Mouse (Mus musculus) intestine, embryonic 14.5 days (tissue): ENCODE data around the gene Slc12a8. TPM values are rescaled to one million over a fixed set of nuclear protein-coding genes. Genes with fewer than 3 reads are reported as not detected.
A peak's percentile ranks its signal among the peaks of the same experiment; 100 is the strongest.

Experiments
- ATAC-seq: fragments of 200-750 bp; cut with Nextera tagmentation; replicated peaks from 2 replicates; pipeline ENCODE4 v1.8.0; 2017; ENCODE audit warnings: low read depth, moderate number of reproducible peaks, moderate TSS enrichment, moderate library complexity; ENCODE audit not compliant: low FRiP score, low TSS enrichment
- DNase-seq: peaks from one replicate; pipeline ENCODE4 v3.0.0-alpha.2; 2018; ENCODE audit warnings: low spot score
- H3K27ac ChIP-seq: fragments of 300-500 bp; sonication (generic); 2 replicates; pipeline ENCODE4 v1.5.1; 2014; ENCODE audit warnings: low read depth, mild to moderate bottlenecking, control low read depth
- H3K27me3 ChIP-seq: fragments of 300-500 bp; sonication (generic); replicated peaks from 2 replicates; pipeline ENCODE4 v1.6.1; 2014; ENCODE audit warnings: low read length, control low read depth; ENCODE audit not compliant: control insufficient read depth, insufficient read depth
- H3K36me3 ChIP-seq: fragments of 300-500 bp; sonication (generic); 2 replicates; pipeline ENCODE4 v1.6.1; 2014; ENCODE audit warnings: low read length, control low read depth; ENCODE audit not compliant: control insufficient read depth, insufficient read depth
- H3K4me1 ChIP-seq: fragments of 300-500 bp; sonication (generic); replicated peaks from 2 replicates; pipeline ENCODE4 v1.6.1; 2014; ENCODE audit warnings: low read length, control low read depth, mixed read lengths; ENCODE audit not compliant: control insufficient read depth, insufficient read depth
- H3K4me2 ChIP-seq: fragments of 300-500 bp; sonication (generic); 2 replicates; pipeline ENCODE4 v1.6.1; 2014; ENCODE audit warnings: low read length
- H3K4me3 ChIP-seq: fragments of 300-500 bp; sonication (generic); 2 replicates; pipeline ENCODE4 v1.5.1; 2014; ENCODE audit warnings: low read depth, low read length, control low read depth, mixed read lengths
- H3K9ac ChIP-seq: fragments of 300-500 bp; sonication (generic); 2 replicates; pipeline ENCODE4 v1.6.1; 2014; ENCODE audit warnings: mild to moderate bottlenecking, low read length
- H3K9me3 ChIP-seq: fragments of 300-500 bp; sonication (generic); 2 replicates; pipeline ENCODE4 v1.6.1; 2016; ENCODE audit warnings: low read length, control low read depth; ENCODE audit not compliant: control insufficient read depth
- WGBS: fragments of 180-500 bp; shearing (Covaris S2); extraction: QIAGEN DNeasy Blood & Tissue Kit; methylation state at CpG from one replicate; pipeline ENCODE4 v1.1.7; 2014; 5-methylcytosine and 5-hydroxymethylcytosine counted together
- polyA plus RNA-seq: library from polyadenylated mRNA; unstranded; fragments of >200 nt; fragmentation: Nextera tagmentation; extraction: Ambion mirVana; gene quantifications from 2 replicates; pipeline ENCODE4 v1.2.1, GENCODE M21; 2014

Slc12a8 gene
- polyA plus RNA-seq, 1 experiment from 2014 or later = 5.0 TPM

DNA sequence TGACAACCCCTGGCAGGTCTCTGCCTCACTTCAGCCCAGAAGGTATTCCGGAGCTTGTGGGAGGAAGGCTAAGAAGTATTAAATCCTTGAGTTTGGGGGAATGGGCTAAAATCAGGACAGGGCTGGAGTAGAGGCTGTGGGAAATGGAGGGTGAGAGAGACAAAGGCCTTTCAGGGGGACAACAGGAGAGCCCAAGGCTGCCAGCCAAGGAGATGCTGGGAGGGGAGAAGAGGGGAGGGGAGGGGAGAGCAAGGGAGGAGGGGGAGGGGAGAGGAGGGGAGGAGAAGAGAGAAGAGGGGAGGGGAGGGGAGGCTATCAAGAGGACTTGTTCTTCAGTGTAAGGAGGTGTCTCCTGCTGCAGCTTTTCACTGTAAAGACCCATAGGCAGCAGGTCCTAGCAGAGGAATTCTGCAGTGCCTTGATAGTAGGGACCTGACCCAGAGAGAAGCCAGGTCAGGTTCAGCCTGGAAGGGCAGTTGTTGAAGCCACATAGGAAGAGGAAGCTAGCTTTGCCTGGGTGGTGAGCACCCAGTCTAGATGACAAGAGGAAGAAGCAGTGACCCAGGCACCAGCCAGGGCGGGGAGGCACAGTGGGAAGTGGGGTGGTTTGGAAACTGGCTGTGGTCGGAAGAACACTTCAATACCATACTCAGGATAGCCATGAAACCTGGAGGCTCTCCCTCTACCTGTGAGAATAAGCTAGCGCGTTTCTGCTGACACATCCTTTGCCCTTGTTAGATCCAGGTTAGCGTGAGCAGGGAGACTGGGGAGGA lies 174.0 kb downstream of the Slc12a8 start:
- ATAC-seq (no peak), DNase-seq (no peak)
- Histone ChIP-seq H3K36me3 (0 out of 2 replicates have a peak, but pooled peaks cover 3% of the 10 kb centered on the region), H3K4me3 (no peak overlapping the region), H3K27me3 (no peaks in the 10 kb centered on the region), H3K4me2 (no peak overlapping the region), H3K9ac (no peak overlapping the region), H3K27ac (no peak overlapping the region), H3K4me1 (peaks cover 22% of the 10 kb centered on the region), H3K9me3 (no peaks in the 10 kb centered on the region)
- WGBS = 75% methylated on average over 6 of the region's 6 CpGs

DNA sequence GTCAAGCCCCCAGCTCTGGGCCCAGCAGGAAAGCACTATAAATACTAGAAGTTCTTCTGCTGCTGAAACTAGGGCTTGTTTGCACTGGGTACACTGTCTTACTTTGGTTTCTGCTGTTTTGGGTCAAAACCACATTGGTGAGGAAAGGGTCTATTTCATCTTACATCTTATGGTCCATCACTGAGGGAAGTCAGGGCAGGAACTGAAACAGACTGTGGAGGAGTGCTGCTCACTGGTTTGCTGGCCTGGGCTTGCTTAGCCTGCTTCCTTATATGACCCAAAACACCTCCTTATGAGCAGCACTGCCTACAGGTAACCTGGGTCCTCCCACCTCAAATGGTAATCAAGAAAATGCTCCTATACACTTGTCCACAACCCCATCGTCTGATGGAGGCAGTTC lies 176.4 kb downstream of the Slc12a8 start:
- peaks cover 33% of the 10 kb centered on the region for H3K4me1 ChIP-seq
- no peaks in the 10 kb centered on the region for H3K27me3 ChIP-seq
- no peak overlapping the region for H3K4me3 ChIP-seq
- 80% methylated on average over 1 of the region's 1 CpGs for WGBS
- no peak overlapping the region for H3K4me2 ChIP-seq
- DNase-seq (no peak), ATAC-seq (no peak)
- H3K27ac ChIP-seq = no peak overlapping the region
- H3K9me3 ChIP-seq = no peaks in the 10 kb centered on the region
- H3K36me3 ChIP-seq = 0 out of 2 replicates have a peak, but pooled peaks cover 3% of the 10 kb centered on the region
- H3K9ac ChIP-seq = no peak overlapping the region

DNA sequence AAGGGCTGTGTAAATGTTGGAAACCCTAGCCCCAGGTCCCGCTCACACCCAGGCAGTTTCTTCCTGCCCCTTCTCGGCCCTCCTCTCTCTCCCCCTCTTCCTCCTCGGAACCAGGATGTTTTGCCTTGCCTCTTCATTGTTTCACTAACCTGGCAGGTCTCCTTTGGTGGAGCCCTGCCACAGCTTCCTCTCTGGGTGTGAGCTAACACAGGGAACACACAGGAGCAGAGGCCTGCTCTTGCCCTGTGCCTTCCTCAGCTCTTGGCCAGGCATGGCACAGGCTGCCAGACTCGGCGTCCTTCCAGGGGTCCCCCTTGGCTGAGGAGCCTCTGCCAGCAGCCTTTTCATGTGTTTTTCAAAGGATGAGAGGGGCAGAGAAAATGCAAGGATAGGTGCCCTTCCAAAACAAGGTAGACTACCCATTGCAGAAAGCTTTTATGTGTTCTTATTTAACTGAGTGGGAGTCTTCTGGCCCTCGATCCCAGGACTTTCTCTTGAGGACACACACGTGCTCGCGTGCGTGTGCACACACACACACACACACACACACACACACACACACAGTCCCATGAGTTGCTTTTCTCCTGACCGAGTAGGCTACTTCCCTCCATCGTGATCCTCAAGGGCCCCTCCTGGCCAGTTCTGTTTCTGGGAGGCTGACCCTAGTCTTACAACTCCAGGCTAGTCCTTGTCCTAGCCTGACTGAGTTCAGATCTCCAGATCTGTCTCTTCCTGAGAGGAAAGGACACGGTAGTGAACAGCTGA lies 179.9 kb downstream of the Slc12a8 start:
- Histone ChIP-seq H3K27ac (peak overlapping the region; percentile 60; the same call in 1 of the 2 replicates), H3K36me3 (no peaks in the 10 kb centered on the region), H3K9ac (no peak overlapping the region), H3K9me3 (no peaks in the 10 kb centered on the region), H3K4me1 (peaks cover 30% of the 10 kb centered on the region), H3K27me3 (no peaks in the 10 kb centered on the region), H3K4me2 (no peak overlapping the region), H3K4me3 (no peak overlapping the region)
- DNase-seq = no peak
- no peak for ATAC-seq
- WGBS = 62% methylated on average over 13 of the region's 13 CpGs

DNA sequence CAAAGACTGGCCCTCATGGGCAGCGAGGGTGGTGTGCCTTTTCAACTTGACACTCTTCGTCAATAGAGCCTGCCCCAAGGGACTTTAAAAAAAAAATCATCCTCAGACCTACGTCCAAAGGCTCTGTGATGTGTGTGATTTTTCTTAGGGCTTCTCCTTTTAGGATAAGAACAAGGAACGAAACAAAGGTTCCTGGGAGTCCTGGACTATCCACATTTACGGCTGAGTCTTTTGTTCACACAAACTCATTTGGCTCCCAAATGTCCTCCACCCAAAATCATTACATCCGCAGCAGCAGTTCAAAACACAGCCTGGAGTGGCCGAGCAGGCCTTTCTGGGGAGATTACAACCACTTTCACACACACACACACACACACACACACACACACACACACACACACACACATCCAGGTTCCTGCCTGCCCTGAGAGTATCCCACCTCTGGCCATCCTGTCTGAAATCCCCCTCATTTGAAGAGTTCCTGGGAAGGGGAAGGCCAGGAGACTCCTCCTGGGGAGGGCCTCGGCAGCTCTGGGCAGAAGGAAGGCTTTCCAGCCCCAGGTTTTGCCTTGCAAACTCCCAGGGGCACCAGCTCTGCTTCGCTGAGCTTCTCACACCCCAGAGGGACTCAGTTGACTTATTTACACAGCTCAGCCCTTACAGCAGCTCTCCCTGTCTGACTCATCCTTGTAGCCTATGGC lies 180.6 kb downstream of the Slc12a8 start:
- H3K9ac ChIP-seq = peak overlapping the region; percentile 3; the same call in 1 of the 2 replicates

DNA sequence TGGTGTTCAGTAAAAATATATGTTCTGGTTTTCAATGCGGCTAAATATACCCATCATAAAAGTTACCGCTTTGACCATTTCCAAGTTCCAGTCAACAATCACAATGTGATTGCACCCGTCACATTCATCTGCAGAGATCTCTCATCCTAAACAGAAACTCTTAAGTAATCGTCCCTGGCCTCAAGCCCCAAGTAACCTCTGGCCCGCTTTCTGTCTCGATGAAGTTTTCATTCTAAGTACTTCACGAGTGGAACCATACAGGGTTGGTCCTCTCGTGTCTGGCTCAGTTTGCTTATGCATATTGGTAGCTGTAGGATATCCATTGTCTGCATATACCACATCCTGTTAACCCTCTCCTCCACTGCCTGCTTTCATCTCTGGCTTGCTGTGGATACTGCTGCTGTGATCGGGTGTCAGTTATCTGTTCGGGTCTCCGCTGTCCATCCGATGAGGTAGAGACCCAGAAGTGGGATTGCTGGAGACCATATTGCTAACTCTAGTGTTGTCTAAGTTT lies 181.2 kb downstream of the Slc12a8 start:
- no peaks in the 10 kb centered on the region for H3K9me3 ChIP-seq
- ATAC-seq (0 out of 2 replicates have a peak, but pooled peaks have one; percentile 19), DNase-seq (no peak)
- H3K4me3 ChIP-seq = no peak overlapping the region
- peak overlapping the region; percentile 60 for H3K27ac ChIP-seq
- 0 out of 2 replicates have a peak overlapping the region, but pooled peaks have one; percentile 20 for H3K4me2 ChIP-seq
- peak overlapping the region; percentile 3; the same call in 1 of the 2 replicates for H3K9ac ChIP-seq
- no peaks in the 10 kb centered on the region for H3K27me3 ChIP-seq
- H3K4me1 ChIP-seq = peaks cover 28% of the 10 kb centered on the region
- 39% methylated on average over 12 of the region's 12 CpGs for WGBS
- H3K36me3 ChIP-seq = no peaks in the 10 kb centered on the region

More for the DNA sequence above, 180.6 kb downstream of the Slc12a8 start:
- Histone ChIP-seq H3K4me1 (peaks cover 30% of the 10 kb centered on the region), H3K27ac (peak overlapping the region; percentile 60), H3K36me3 (no peaks in the 10 kb centered on the region), H3K27me3 (no peaks in the 10 kb centered on the region), H3K4me3 (no peak overlapping the region), H3K9me3 (no peaks in the 10 kb centered on the region), H3K4me2 (0 out of 2 replicates have a peak overlapping the region, but pooled peaks have one; percentile 20)
- no peak for ATAC-seq
- 52% methylated on average over 9 of the region's 9 CpGs for WGBS
- no peak for DNase-seq

DNA sequence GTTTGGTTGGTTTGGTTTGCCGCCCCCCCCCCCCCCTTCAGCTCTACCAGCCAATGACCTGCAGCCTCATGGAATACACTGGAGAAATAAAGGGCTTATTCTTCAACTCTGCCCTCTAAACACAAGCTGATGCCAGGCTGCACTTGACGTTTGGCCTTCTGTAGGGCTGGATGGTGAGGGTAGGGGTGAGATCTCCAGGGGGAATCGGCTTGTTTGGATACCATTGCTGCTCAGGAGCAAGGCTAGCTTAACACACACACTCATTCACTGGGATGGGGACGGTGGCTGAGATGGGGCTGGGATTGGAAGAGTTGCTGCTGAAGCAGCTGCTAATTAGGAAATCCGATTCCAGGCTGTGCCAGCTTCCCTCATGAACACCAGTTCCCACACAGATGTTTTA lies 183.5 kb downstream of the Slc12a8 start:
- Histone ChIP-seq H3K9me3 (no peaks in the 10 kb centered on the region), H3K27ac (no peak overlapping the region), H3K4me1 (peaks cover 38% of the 10 kb centered on the region), H3K4me2 (no peak overlapping the region), H3K27me3 (no peaks in the 10 kb centered on the region), H3K4me3 (no peak overlapping the region), H3K36me3 (no peaks in the 10 kb centered on the region), H3K9ac (no peak overlapping the region)
- 68% methylated on average over 5 of the region's 5 CpGs for WGBS
- DNase-seq (no peak), ATAC-seq (no peak)

DNA sequence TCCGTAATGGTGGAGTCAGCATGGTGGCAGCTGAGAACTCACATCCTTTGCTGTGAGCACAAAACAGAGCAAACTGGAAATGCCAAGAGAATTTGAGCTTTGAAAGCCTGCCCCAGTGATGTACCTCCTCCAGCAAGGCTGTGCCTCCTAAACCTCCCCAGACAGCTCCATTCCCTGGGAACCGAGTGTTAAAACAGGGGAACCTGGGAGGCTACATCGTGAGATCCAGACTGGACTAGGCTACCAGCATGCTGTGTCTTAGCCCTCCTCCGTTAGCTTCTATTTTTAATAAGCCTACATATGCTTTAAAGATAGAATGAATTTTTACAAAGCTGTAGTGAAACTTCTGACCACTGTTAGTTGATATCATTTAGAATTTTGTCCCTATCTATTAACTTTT lies 184.7 kb downstream of the Slc12a8 start:
- Histone ChIP-seq H3K4me3 (no peak overlapping the region), H3K4me1 (peaks cover 31% of the 10 kb centered on the region), H3K9ac (no peak overlapping the region), H3K27ac (no peak overlapping the region), H3K27me3 (no peaks in the 10 kb centered on the region), H3K9me3 (no peaks in the 10 kb centered on the region), H3K4me2 (no peak overlapping the region), H3K36me3 (no peaks in the 10 kb centered on the region)
- ATAC-seq = no peak
- DNase-seq = no peak
- WGBS = 87% methylated on average over 4 of the region's 4 CpGs

DNA sequence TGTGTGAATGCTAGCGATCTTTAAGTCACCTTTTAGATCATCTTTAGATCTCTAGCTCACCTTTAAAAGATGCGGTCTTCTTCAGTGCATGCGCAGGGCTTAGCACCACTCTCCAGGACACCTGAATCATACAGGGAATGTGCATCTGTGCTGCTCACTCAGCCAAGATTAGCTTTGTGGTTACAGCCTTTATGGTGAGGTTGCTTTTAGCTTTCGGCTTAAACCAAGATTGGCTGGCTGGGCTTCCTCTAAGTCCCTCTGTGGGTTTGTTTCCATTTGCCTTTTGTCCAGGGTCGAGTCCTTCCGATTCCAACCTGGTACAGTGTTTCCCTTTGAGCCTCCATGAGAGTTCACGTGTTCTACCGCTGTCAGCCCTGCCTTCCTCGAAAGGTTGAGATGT lies 187.2 kb downstream of the Slc12a8 start:
- Histone ChIP-seq H3K4me1 (peaks cover 11% of the 10 kb centered on the region), H3K27me3 (no peaks in the 10 kb centered on the region), H3K36me3 (no peaks in the 10 kb centered on the region), H3K9me3 (no peaks in the 10 kb centered on the region), H3K9ac (no peak overlapping the region), H3K4me3 (no peak overlapping the region), H3K27ac (peak overlapping the region; percentile 51; the same call in 1 of the 2 replicates), H3K4me2 (no peak overlapping the region)
- no peak for ATAC-seq
- DNase-seq = no peak
- 90% methylated on average over 9 of the region's 9 CpGs for WGBS
